Mouse (Mus musculus) limb, embryonic 12.5 days (tissue): Measurements from ENCODE around the gene Smyd3. TPM values are rescaled to one million over a fixed set of nuclear protein-coding genes. Genes with fewer than 3 reads are reported as not detected.
A peak's percentile ranks its signal among the peaks of the same experiment; 100 is the strongest.

Experiments
- ATAC-seq: fragments of 200-750 bp; cut with Nextera tagmentation; 2 replicates; pipeline ENCODE4 v1.8.0; 2017; ENCODE audit warnings: low read depth, moderate TSS enrichment; ENCODE audit not compliant: insufficient number of reproducible peaks, insufficient read depth, low FRiP score, low TSS enrichment
- H3K27ac ChIP-seq: fragments of 300-500 bp; sonication (generic); 2 replicates; pipeline ENCODE4 v1.5.1; 2016; ENCODE audit warnings: mild to moderate bottlenecking, moderate library complexity
- H3K27me3 ChIP-seq: fragments of 300-500 bp; sonication (generic); 2 replicates; pipeline ENCODE4 v1.6.1; 2016; ENCODE audit warnings: mild to moderate bottlenecking, moderate library complexity
- H3K36me3 ChIP-seq: fragments of 300-500 bp; sonication (generic); 2 replicates; pipeline ENCODE4 v1.6.1; 2016; ENCODE audit warnings: mild to moderate bottlenecking, moderate library complexity
- H3K4me1 ChIP-seq: fragments of 300-500 bp; sonication (generic); replicated peaks from 2 replicates; pipeline ENCODE4 v1.6.1; 2016
- H3K4me2 ChIP-seq: fragments of 300-500 bp; sonication (generic); 2 replicates; pipeline ENCODE4 v1.6.1; 2016; ENCODE audit warnings: mild to moderate bottlenecking, moderate library complexity
- H3K4me3 ChIP-seq: fragments of 300-500 bp; sonication (generic); replicated peaks from 2 replicates; pipeline ENCODE4 v1.5.1; 2016; ENCODE audit warnings: mild to moderate bottlenecking
- H3K9ac ChIP-seq: fragments of 300-500 bp; sonication (generic); replicated peaks from 2 replicates; pipeline ENCODE4 v1.6.1; 2016; ENCODE audit warnings: mild to moderate bottlenecking, moderate library complexity
- H3K9me3 ChIP-seq: fragments of 300-500 bp; sonication (generic); 2 replicates; pipeline ENCODE4 v1.6.1; 2016; ENCODE audit warnings: mild to moderate bottlenecking, moderate library complexity
- WGBS: fragments of 180-500 bp; shearing (Covaris S2); methylation state at CpG from one replicate; pipeline ENCODE4 v1.1.7; 2016; 5-methylcytosine and 5-hydroxymethylcytosine counted together
- polyA plus RNA-seq: library from polyadenylated mRNA; unstranded; fragments of >200 nt; fragmentation: Nextera tagmentation; extraction: Ambion mirVana; gene quantifications from 2 replicates; pipeline ENCODE4 v1.2.1, GENCODE M21; 2016

Gene Smyd3
- polyA plus RNA-seq, 1 experiment from 2014 or later: 26.5 TPM

DNA sequence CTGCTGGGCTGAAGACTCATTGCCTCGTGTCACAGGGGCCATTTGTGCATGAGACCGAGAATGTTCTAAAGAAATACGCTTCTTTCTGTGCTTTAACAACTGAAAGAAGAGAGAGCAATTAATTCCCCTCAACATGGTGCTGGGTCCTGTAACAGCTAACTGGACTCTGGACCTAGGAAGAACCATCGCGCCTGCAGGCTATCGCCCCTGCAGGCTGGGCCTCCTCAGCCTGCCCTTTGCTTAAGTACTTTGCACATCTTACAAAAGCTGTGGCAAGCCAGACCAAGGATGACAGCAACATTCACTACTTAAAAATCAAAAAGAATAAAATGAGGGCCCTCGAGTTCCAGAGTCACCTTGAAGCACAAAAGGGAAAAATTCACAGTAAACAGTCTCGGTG lies 274.3 kb downstream of the Smyd3 start:
- no peak for ATAC-seq
- Histone ChIP-seq H3K27ac (no peak overlapping the region), H3K9me3 (no peaks in the 10 kb centered on the region), H3K27me3 (no peaks in the 10 kb centered on the region), H3K4me2 (no peak overlapping the region), H3K9ac (no peak overlapping the region), H3K4me3 (no peak overlapping the region), H3K36me3 (no peaks in the 10 kb centered on the region), H3K4me1 (0 out of 2 replicates have a peak, but pooled peaks cover 8% of the 10 kb centered on the region)
- 86% methylated on average over 8 of the region's 8 CpGs for WGBS

DNA sequence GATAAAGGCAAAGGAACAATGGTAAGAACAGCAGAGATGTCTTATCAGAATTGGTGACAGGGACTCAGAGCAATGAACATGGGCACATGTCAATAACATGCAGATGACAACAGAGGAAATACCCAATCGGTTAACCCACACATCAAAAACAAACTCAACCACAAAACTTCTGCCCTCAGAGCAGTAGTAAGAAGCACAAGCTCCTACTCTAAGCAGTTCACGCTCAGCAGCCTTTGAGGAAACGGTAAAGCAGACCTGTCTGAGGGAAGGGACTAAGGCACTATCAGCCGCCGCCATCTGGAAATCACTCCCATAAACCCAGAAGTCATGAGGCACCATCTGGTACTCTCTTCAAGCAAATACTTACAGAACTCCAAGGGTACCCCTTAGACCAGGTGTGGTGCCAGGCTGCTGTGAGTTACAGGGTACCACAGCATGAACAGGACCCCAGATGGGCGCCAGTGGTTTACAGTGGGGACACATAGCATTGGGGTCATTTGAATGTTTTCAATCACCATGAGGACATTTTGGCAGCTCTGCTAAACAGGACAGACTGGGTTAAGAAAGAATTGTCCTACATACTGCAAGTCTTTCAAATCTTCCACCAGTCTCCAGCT lies 277.1 kb downstream of the Smyd3 start:
- no peak overlapping the region for H3K4me3 ChIP-seq
- no peaks in the 10 kb centered on the region for H3K27me3 ChIP-seq
- H3K4me2 ChIP-seq: no peak overlapping the region
- H3K27ac ChIP-seq: no peak overlapping the region
- peak; percentile 69; the same call in 1 of the 2 replicates for ATAC-seq
- 52% methylated on average over 6 of the region's 6 CpGs for WGBS
- H3K4me1 ChIP-seq: peaks cover 23% of the 10 kb centered on the region
- no peak overlapping the region for H3K9ac ChIP-seq
- H3K9me3 ChIP-seq: no peaks in the 10 kb centered on the region
- no peaks in the 10 kb centered on the region for H3K36me3 ChIP-seq

GRCm38 (mm10) chr1:179238639-179239038 lies 279.2 kb downstream of the Smyd3 start:
- 81% methylated on average over 2 of the region's 2 CpGs for WGBS
- no peak overlapping the region for H3K27ac ChIP-seq
- no peak overlapping the region for H3K4me2 ChIP-seq
- ATAC-seq: no peak
- H3K9ac ChIP-seq: no peak overlapping the region
- peaks cover 23% of the 10 kb centered on the region for H3K4me1 ChIP-seq
- H3K4me3 ChIP-seq: no peak overlapping the region
- no peaks in the 10 kb centered on the region for H3K9me3 ChIP-seq
- H3K36me3 ChIP-seq: no peaks in the 10 kb centered on the region
- no peaks in the 10 kb centered on the region; the same call in 1 of the 2 replicates for H3K27me3 ChIP-seq

DNA sequence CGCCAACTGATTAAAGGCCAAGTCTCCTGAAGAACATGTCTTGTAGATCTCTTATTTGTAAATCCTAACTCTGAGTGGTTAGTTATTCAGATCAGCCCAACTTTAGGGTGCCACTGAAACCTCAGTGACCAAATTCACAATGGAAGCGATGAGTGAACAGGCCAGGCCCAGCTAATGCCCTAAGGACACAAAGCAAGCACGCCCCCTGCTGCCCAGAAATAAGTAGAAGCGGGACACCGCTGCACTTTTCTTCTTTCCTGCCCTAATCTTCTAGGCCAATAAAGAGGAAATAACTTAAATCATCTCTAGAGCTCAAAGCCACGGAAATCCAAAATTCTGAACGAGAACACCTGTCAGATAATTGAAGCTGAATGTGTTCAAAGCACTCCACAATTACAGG lies 279.9 kb downstream of the Smyd3 start:
- H3K27me3 ChIP-seq: no peaks in the 10 kb centered on the region; the same call in 1 of the 2 replicates
- no peaks in the 10 kb centered on the region for H3K36me3 ChIP-seq
- no peak overlapping the region for H3K4me3 ChIP-seq
- H3K4me2 ChIP-seq: no peak overlapping the region
- ATAC-seq: no peak
- H3K4me1 ChIP-seq: peaks cover 20% of the 10 kb centered on the region
- no peak overlapping the region for H3K9ac ChIP-seq
- H3K27ac ChIP-seq: no peak overlapping the region
- WGBS: 25% methylated on average over 7 of the region's 7 CpGs
- no peaks in the 10 kb centered on the region for H3K9me3 ChIP-seq

- Histone ChIP-seq H3K27me3 (no peaks in the 10 kb centered on the region; the same call in 1 of the 2 replicates), H3K9me3 (no peaks in the 10 kb centered on the region), H3K4me3 (no peak overlapping the region), H3K36me3 (no peaks in the 10 kb centered on the region), H3K4me2 (no peak overlapping the region), H3K9ac (no peak overlapping the region), H3K27ac (no peak overlapping the region), H3K4me1 (peaks cover 25% of the 10 kb centered on the region)
- 55% methylated on average over 8 of the region's 8 CpGs for WGBS
- ATAC-seq: no peak
Measured at GRCm38 (mm10) chr1:179236217-179236840, 281.5 kb downstream of the Smyd3 start.

- Histone ChIP-seq H3K4me1 (peaks cover 24% of the 10 kb centered on the region), H3K9ac (no peak overlapping the region), H3K9me3 (no peaks in the 10 kb centered on the region), H3K36me3 (no peaks in the 10 kb centered on the region), H3K27me3 (no peaks in the 10 kb centered on the region; the same call in 1 of the 2 replicates), H3K4me3 (no peak overlapping the region), H3K4me2 (no peak overlapping the region), H3K27ac (no peak overlapping the region)
- 33% methylated on average over 13 of the region's 13 CpGs for WGBS
- peak; percentile 54; the same call in 1 of the 2 replicates for ATAC-seq
Measured at GRCm38 (mm10) chr1:179231777-179232661, 285.8 kb downstream of the Smyd3 start.

DNA sequence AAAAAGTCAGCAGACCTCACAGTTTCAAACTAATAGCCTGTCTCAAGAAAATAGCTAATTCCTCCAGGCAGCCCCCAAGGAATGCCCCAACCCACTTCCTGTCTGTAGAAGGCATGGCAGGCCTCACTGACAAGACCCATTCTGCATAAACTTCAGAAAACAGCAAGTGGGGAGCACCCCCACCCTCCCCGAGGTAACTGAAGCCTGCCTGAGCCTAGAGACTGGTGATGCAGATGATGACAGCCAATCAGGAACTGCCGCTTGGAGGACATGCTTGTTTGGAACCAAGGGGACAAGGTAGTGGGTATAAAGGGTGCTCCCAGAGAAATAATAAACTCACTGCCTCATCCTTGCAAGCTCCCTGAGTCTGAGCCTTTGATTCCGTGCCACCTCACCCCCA lies 288.3 kb downstream of the Smyd3 start:
- Histone ChIP-seq H3K27ac (no peak overlapping the region), H3K4me3 (no peak overlapping the region), H3K4me1 (peaks cover 17% of the 10 kb centered on the region), H3K4me2 (no peak overlapping the region), H3K9me3 (no peaks in the 10 kb centered on the region), H3K9ac (no peak overlapping the region), H3K36me3 (no peaks in the 10 kb centered on the region), H3K27me3 (no peaks in the 10 kb centered on the region)
- ATAC-seq: no peak
- 65% methylated on average over 3 of the region's 3 CpGs for WGBS

DNA sequence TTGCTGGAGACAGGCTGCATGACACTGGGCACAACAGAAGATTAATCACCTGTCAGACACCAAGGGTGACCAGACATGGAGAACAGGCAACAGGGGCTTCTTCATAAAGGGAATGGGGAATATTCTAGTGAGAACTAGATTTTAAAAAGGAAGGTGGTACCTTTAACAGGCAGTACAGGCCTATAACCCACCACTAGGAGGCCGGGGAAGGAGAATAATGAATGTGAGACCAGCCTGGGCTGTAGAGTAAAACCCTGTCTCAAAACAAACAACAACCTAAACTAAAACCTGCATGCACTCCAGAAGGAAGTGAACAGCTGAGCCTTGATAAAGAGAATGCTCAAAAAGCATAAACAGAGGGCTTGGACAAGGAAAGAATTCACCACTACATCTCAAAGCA lies 297.6 kb downstream of the Smyd3 start:
- WGBS: 26% methylated on average over 1 of the region's 1 CpGs
- ATAC-seq: no peak

GRCm38 (mm10) chr1:179218061-179218460 lies 299.8 kb downstream of the Smyd3 start:
- H3K9me3 ChIP-seq: no peaks in the 10 kb centered on the region
- H3K27ac ChIP-seq: no peak overlapping the region
- no peaks in the 10 kb centered on the region for H3K36me3 ChIP-seq
- H3K4me1 ChIP-seq: peaks cover 35% of the 10 kb centered on the region
- ATAC-seq: no peak
- H3K4me2 ChIP-seq: no peak overlapping the region
- no peak overlapping the region for H3K9ac ChIP-seq
- no peaks in the 10 kb centered on the region for H3K27me3 ChIP-seq
- 28% methylated on average over 5 of the region's 5 CpGs for WGBS
- H3K4me3 ChIP-seq: no peak overlapping the region

More for the DNA sequence above, 297.6 kb downstream of the Smyd3 start:
- H3K4me2 ChIP-seq: no peak overlapping the region
- no peak overlapping the region for H3K27ac ChIP-seq
- H3K36me3 ChIP-seq: no peaks in the 10 kb centered on the region
- H3K9ac ChIP-seq: no peak overlapping the region
- no peaks in the 10 kb centered on the region for H3K27me3 ChIP-seq
- H3K4me1 ChIP-seq: peaks cover 31% of the 10 kb centered on the region
- H3K4me3 ChIP-seq: no peak overlapping the region
- H3K9me3 ChIP-seq: no peaks in the 10 kb centered on the region

- no peaks in the 10 kb centered on the region for H3K36me3 ChIP-seq
- ATAC-seq: no peak
- H3K9ac ChIP-seq: no peak overlapping the region
- H3K9me3 ChIP-seq: no peaks in the 10 kb centered on the region
- no peak overlapping the region for H3K4me3 ChIP-seq
- WGBS: 33% methylated on average over 4 of the region's 4 CpGs
- peaks cover 36% of the 10 kb centered on the region for H3K4me1 ChIP-seq
- H3K27ac ChIP-seq: peak overlapping the region; percentile 12; the same call in 1 of the 2 replicates
- no peak overlapping the region for H3K4me2 ChIP-seq
- no peaks in the 10 kb centered on the region for H3K27me3 ChIP-seq
Measured at GRCm38 (mm10) chr1:179217036-179217435, 300.8 kb downstream of the Smyd3 start.

DNA sequence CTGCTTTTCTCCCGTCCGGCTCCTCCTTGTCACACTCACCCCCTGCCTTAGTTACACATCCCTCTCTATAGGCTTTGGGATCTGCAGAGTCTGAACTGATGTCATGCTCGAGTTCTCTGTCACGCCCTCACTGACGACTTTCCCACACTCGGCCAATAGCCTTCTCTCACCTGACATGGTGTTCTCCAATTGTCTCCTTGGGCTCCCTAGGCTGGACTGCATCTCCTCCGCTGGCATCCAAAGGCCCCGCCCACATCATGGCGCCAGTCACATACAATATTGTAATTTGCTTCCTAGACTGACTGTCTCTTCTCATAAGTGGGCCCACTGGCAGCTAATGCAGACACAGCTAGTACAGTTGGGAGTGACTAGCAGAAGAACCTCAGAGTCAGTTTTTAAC lies 304.5 kb downstream of the Smyd3 start:
- H3K36me3 ChIP-seq: no peaks in the 10 kb centered on the region
- no peak overlapping the region for H3K4me2 ChIP-seq
- H3K9ac ChIP-seq: no peak overlapping the region
- no peaks in the 10 kb centered on the region for H3K9me3 ChIP-seq
- peaks cover 28% of the 10 kb centered on the region for H3K4me1 ChIP-seq
- no peak overlapping the region for H3K4me3 ChIP-seq
- no peak overlapping the region for H3K27ac ChIP-seq
- 97% methylated on average over 9 of the region's 9 CpGs for WGBS
- ATAC-seq: no peak
- no peaks in the 10 kb centered on the region for H3K27me3 ChIP-seq
